Mouse (Mus musculus) yolk sac, embryonic 10.5 days (tissue): ENCODE data around the gene Olfr1313.
"Not testable (repeated sequence)": the region's sequence is repeated elsewhere in the genome, so short reads cannot be mapped to it uniquely, and the experiment has no call there.

Source experiments
- DNase-seq: peaks from one replicate; pipeline ENCODE4 v3.0.0-alpha.2; 2017; ENCODE audit warnings: low spot score

The Olfr1313 gene

DNA sequence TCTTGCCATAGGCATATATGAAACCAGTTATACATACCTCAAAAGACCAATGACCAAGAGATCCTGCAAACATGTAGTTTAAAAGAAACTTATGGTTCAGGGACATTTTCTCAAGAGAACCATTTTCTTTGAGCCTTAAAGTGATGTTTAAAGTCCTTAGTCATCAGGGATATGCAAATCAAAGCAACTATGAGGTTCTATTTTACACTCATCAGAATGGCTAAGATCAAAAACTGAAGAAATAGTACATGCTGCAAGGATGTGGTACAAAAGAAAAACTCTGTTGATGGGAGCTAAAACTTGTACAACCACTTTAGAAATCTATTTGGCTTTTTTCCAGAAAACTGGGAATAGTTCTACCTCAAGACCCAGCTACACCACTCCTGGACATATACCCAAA, at the start of gene Olfr1313:
Olfr1313 (minus strand) TSS at position 101 of the 400 bp plus-strand sequence.
- no peak for DNase-seq

DNA sequence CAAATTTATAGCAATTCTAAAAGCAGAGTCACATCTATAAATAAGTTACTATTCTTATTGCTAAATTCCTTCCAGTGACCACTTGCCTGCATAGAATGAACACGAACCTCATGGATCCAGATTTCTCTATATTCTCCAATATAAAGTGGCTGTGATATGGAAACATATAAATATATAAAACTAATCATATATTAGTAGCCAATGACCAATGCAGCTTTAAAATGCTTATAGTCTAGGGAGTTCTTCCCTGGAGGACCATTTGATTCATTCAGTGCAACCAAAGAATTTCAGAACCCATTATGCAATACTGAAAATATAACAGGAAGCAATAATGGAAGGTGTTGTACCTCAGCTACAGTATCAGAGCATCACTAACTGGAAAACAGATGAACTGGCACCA, 37.7 kb upstream of the Olfr1313 start, which contains the start of gene Olfr1315-ps1:
Olfr1315-ps1 (minus strand) TSS at position 101 of the 400 bp plus-strand sequence.
- no peak for DNase-seq

DNA sequence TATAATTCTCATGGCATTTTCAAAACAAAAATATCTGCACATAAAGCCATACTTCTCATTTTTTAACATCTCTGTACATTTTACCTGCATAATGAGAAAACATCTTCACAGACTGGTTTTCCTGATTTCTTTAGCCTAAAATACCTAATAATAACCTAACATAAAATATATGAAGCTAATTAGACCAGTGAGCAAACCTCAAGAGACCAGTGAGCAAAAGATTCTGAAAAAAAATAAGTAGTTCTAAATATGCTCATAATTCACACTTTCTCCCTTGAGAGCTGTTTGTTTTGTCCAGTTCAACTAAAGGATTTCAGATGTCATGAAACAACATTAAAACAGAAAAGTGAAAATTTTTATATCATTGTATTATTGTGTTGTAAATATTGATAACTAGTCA, 19.0 kb upstream of the Olfr1313 start, which contains the start of gene Olfr1314:
Olfr1314 (minus strand) TSS at position 101 of the 400 bp plus-strand sequence.
- DNase-seq, result no peak

DNA sequence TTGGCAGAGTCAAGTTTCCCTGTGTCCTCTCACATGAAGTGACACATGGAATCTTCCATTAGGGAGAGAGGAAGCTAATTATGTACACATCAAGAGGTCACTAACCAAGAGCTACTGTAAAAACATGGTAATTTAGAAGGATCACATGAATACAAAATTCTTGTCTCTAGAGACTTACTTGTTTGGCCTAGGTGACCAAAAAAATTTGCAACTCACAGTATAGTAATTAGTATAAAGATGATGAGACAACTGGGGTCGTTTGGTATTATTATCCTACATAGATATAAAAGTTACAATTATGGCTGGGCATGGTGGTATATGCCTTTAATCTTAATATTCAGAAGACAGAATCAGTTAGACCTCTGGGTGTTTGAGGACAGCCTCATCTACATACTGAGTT, 27.5 kb downstream of the Olfr1313 start, which contains the start of gene Olfr1312:
Olfr1312 (minus strand) TSS at position 101 of the 400 bp plus-strand sequence.
- no peak for DNase-seq

DNA sequence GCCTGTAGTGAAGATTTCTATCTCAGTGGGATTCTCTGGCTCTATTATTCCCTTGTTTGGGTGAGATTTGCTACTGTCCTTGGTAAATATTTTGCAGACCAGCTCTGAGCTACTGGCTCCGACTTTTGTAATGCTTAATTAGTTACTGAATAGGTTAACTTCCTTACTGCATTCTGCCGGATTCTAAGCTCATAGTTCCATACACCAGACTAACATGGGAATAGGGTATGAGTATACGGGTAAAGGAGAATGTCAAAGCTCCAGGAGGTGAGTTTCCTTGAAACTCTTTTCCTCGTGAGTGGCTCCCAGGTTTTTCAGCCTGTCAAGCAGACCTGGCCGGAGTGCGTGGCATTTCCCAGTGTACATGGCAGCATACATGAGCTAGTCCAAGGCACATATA, 50.7 kb downstream of the Olfr1313 start:
- DNase-seq, result not testable (repeated sequence)

- no peak for DNase-seq
Observed at GRCm38 (mm10) chr2:112024312-112024711, 53.3 kb downstream of the Olfr1313 start, which contains the start of gene Olfr1311. Gene Olfr1311 (minus strand): TSS chr2:112024412.
